Mouse (Mus musculus) stomach, adult 2 months (tissue): ENCODE measurements around the gene Ift52. TPM values are rescaled to one million over a fixed set of nuclear protein-coding genes. Genes with fewer than 3 reads are reported as not detected.

ENCODE experiments used
- polyA plus RNA-seq: library from polyadenylated mRNA; depleted of rRNA; stranded (reverse); fragments of >200 nt; gene quantifications from 2 replicates; pipeline ENCODE4 v1.2.3, GENCODE M21; 2012; rRNA removed

Gene Ift52
- 5.9 and 7.1 TPM in 2 replicates for polyA plus RNA-seq

GRCm38 (mm10) chr2:163016916-163017743, at the start of gene Ift52:
Gene Ift52 (plus strand): TSS chr2:163017354.

GRCm38 (mm10) chr2:162987218-162987617, 29.9 kb upstream of the Ift52 start, which contains the start of gene Sgk2:
Gene Sgk2 (plus strand): TSS chr2:162987330.

GRCm38 (mm10) chr2:163054335-163054840, 37.2 kb downstream of the Ift52 start, which contains the start of gene Mybl2:
Gene Mybl2 (plus strand): TSS chr2:163054687.

GRCm38 (mm10) chr2:163087728-163088127, 70.6 kb downstream of the Ift52 start, which contains the start of gene Gtsf1l:
Gene Gtsf1l (minus strand): TSS chr2:163087855.

Other genes with a start within 250 kb of the Ift52 start
- 69.8 and 73.8 TPM in 2 replicates for gene Srsf6, start 85.8 kb upstream of the Ift52 start, polyA plus RNA-seq
- gene L3mbtl1, start 73.9 kb upstream of the Ift52 start, polyA plus RNA-seq: 0.55 TPM in 1 of 2 replicates, not detected in the other
- 3.9 and 4.4 TPM in 2 replicates for gene Sgk2, start 30.0 kb upstream of the Ift52 start, polyA plus RNA-seq
- 2.1 and 2.2 TPM in 2 replicates for gene Mybl2, start 37.3 kb downstream of the Ift52 start, polyA plus RNA-seq
- not detected in 2 replicates for gene Gtsf1l, start 70.5 kb downstream of the Ift52 start, polyA plus RNA-seq
- gene Tox2, start 185.8 kb downstream of the Ift52 start, polyA plus RNA-seq: 5.1 and 6.1 TPM in 2 replicates